Mouse (Mus musculus) lung, embryonic 16.5 days (tissue): ENCODE measurements around the gene Pde4c. TPM values are rescaled to one million over a fixed set of nuclear protein-coding genes. Genes with fewer than 3 reads are reported as not detected.

Experiments used
- ATAC-seq: fragments of 200-750 bp; cut with Nextera tagmentation; 2 replicates; pipeline ENCODE4 v1.8.0; 2017; ENCODE audit warnings: low read depth, mild to moderate bottlenecking, moderate library complexity
- H3K27ac ChIP-seq: fragments of 300-500 bp; sonication (generic); 2 replicates; pipeline ENCODE4 v1.5.1; 2014; ENCODE audit warnings: mild to moderate bottlenecking, control low read depth, low read length
- H3K27me3 ChIP-seq: fragments of 300-500 bp; sonication (generic); 2 replicates; pipeline ENCODE4 v1.6.1; 2014; ENCODE audit warnings: low read depth, low read length, mixed read lengths; ENCODE audit not compliant: control insufficient read depth, insufficient read depth
- H3K36me3 ChIP-seq: fragments of 300-500 bp; sonication (generic); 2 replicates; pipeline ENCODE4 v1.6.1; 2014; ENCODE audit warnings: low read length; ENCODE audit not compliant: control insufficient read depth, insufficient read depth
- H3K4me1 ChIP-seq: fragments of 300-500 bp; sonication (generic); replicated peaks from 2 replicates; pipeline ENCODE4 v1.6.1; 2014; ENCODE audit warnings: low read length, mixed read lengths; ENCODE audit not compliant: control insufficient read depth, insufficient read depth
- H3K4me2 ChIP-seq: fragments of 300-500 bp; sonication (generic); 2 replicates; pipeline ENCODE4 v1.6.1; 2014; ENCODE audit warnings: low read depth, low read length, control low read depth
- H3K4me3 ChIP-seq: fragments of 300-500 bp; sonication (generic); 2 replicates; pipeline ENCODE4 v1.5.1; 2014; ENCODE audit warnings: mild to moderate bottlenecking, low read length, control low read depth
- H3K9ac ChIP-seq: fragments of 300-500 bp; sonication (generic); 2 replicates; pipeline ENCODE4 v1.6.1; 2014; ENCODE audit warnings: low read length, control low read depth
- H3K9me3 ChIP-seq: fragments of 300-500 bp; sonication (generic); 2 replicates; pipeline ENCODE4 v1.6.1; 2016; ENCODE audit warnings: low read length; ENCODE audit not compliant: control insufficient read depth
- WGBS: fragments of 180-500 bp; shearing (Covaris S2); extraction: QIAGEN DNeasy Blood & Tissue Kit; methylation state at CpG from one replicate; pipeline ENCODE4 v1.1.7; 2014; 5-methylcytosine and 5-hydroxymethylcytosine counted together
- polyA plus RNA-seq: library from polyadenylated mRNA; unstranded; fragments of >200 nt; fragmentation: Nextera tagmentation; extraction: Ambion mirVana; gene quantifications from 2 replicates; pipeline ENCODE4 v1.2.1, GENCODE M21; 2015

Gene Pde4c
- polyA plus RNA-seq, 1 experiment from 2014 or later: 0.10 TPM

DNA sequence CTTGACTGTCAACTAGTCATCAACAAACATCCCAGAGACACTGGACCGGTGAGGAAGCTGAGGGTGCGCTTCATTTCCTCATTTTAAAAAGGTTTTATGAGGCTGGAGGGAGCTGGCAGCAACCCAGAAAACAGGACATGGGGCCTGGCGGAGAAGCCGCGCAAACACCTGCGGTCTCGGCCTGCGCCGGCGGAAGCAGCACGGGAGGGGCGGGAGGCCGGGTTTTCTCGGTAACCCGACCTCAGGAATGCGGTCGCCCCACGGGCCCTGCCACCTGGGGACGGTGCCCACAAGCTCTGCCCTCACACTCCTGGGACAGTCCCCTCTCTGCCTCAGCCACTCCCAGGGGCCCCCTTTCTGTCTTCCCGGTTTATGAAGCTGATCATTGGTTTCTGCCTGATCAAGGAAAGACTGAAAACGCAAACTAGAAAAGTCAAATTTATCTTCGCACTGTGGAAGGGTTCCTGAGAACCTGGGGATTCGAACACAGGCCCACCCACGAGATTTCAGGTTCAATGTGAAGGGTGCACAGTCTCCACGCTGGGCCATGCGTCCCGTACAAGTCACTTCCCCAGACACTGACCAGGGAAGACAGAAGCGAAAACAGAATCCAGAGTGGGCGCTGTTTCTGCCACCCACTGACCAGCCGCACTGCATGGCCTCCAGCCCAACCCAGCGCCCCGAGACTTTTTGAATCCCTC, 28.1 kb upstream of the Pde4c start:
- Histone ChIP-seq H3K4me3 (no peak overlapping the region), H3K9me3 (no peaks in the 10 kb centered on the region), H3K36me3 (no peaks in the 10 kb centered on the region), H3K27ac (peak overlapping the region; percentile 95), H3K4me2 (peak overlapping the region; percentile 3; the same call in 1 of the 2 replicates), H3K27me3 (no peaks in the 10 kb centered on the region), H3K4me1 (peaks cover 50% of the 10 kb centered on the region), H3K9ac (peak overlapping the region; percentile 65)
- 26% methylated on average over 32 of the region's 32 CpGs for WGBS
- no peak for ATAC-seq

GRCm38 (mm10) chr8:70696019-70696885, 27.3 kb upstream of the Pde4c start:
- peak; percentile 10 for ATAC-seq
- Histone ChIP-seq H3K27ac (peak overlapping the region; percentile 95), H3K36me3 (peaks cover 2% of the 10 kb centered on the region; the same call in 1 of the 2 replicates), H3K4me3 (peak overlapping the region; percentile 29), H3K27me3 (no peaks in the 10 kb centered on the region), H3K9ac (peak overlapping the region; percentile 65), H3K4me2 (peak overlapping the region; percentile 56), H3K9me3 (no peaks in the 10 kb centered on the region), H3K4me1 (peaks cover 52% of the 10 kb centered on the region)
- 3% methylated on average over 31 of the region's 31 CpGs for WGBS

GRCm38 (mm10) chr8:70696946-70697345, 26.6 kb upstream of the Pde4c start:
- ATAC-seq: no peak
- Histone ChIP-seq H3K9me3 (no peaks in the 10 kb centered on the region), H3K27me3 (no peaks in the 10 kb centered on the region), H3K4me1 (peaks cover 51% of the 10 kb centered on the region), H3K4me3 (peak overlapping the region; percentile 29), H3K36me3 (peaks cover 6% of the 10 kb centered on the region; the same call in 1 of the 2 replicates), H3K9ac (peak overlapping the region; percentile 65), H3K27ac (peak overlapping the region; percentile 95), H3K4me2 (peak overlapping the region; percentile 56)
- 41% methylated on average over 4 of the region's 4 CpGs for WGBS

DNA sequence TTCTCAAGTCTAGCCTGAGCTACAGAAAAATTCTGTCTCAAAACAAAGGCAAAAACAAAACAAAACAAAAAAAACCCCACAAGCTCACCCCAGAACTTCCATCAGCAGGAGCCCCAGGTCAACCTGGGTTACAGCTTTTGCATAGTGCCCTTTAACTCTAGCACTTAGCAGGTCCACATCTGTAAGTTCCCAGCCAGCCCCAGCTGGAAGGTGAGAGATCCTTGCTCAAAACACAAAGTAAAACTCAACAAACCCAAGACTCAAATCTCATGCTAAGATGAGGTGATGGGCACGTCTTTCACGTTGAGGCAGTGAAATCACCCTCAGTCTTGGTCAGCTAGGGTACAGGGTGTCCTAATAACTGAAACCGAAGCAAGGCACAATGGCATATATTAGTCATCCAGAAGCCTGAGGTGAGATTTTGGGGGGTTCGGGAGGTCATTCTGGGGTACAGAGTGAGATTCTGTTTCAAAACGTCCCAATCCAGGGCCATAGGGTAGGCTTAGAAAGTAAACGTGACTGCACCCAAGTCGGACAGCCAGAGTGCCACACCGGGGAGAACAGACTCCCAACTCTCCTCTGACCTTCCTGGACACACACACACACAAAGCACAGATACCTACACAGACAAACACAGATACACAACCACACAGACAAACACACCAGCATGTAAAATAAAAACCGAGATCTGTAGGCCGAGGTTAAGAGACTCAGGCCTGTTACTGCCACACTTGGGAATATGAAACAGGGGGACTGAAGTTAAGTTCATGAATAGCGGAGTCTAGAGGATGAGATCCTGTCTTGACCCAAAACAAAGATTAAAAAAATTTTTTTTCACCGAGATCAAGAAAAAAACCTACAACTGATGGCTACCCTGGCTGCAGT, 25.9 kb upstream of the Pde4c start:
- WGBS: 61% methylated on average over 12 of the region's 12 CpGs
- H3K4me2 ChIP-seq: peak overlapping the region; percentile 59
- peak overlapping the region; percentile 95 for H3K4me3 ChIP-seq
- H3K4me1 ChIP-seq: peaks cover 51% of the 10 kb centered on the region
- H3K36me3 ChIP-seq: peaks cover 6% of the 10 kb centered on the region; the same call in 1 of the 2 replicates
- H3K27ac ChIP-seq: peak overlapping the region; percentile 95
- H3K9ac ChIP-seq: peak overlapping the region; percentile 68
- ATAC-seq: no peak
- no peaks in the 10 kb centered on the region for H3K9me3 ChIP-seq
- H3K27me3 ChIP-seq: no peaks in the 10 kb centered on the region

GRCm38 (mm10) chr8:70698310-70699109, 25.0 kb upstream of the Pde4c start, which contains the start of gene Jund:
Jund (plus strand) TSS chr8:70698949.
- Histone ChIP-seq H3K9ac (peak within 1 kb of the TSS; percentile 99), H3K4me1 (peaks cover 50% of the 10 kb centered on the region)
- WGBS: under 1% methylated on average over 47 of the region's 69 CpGs

GRCm38 (mm10) chr8:70699116-70699833, 24.2 kb upstream of the Pde4c start:
- H3K4me1 ChIP-seq: peaks cover 46% of the 10 kb centered on the region
- under 1% methylated on average over 66 of the region's 89 CpGs for WGBS

More at GRCm38 (mm10) chr8:70698310-70699109, 25.0 kb upstream of the Pde4c start, which contains the start of gene Jund:
- Histone ChIP-seq H3K4me3 (peak within 1 kb of the TSS; percentile 95), H3K4me2 (peak within 1 kb of the TSS; percentile 82), H3K9me3 (no peaks in the 10 kb centered on the region), H3K36me3 (peaks cover 6% of the 10 kb centered on the region; the same call in 1 of the 2 replicates), H3K27ac (peak within 1 kb of the TSS; percentile 97), H3K27me3 (no peaks in the 10 kb centered on the region)
- ATAC-seq: peak; percentile 89

DNA sequence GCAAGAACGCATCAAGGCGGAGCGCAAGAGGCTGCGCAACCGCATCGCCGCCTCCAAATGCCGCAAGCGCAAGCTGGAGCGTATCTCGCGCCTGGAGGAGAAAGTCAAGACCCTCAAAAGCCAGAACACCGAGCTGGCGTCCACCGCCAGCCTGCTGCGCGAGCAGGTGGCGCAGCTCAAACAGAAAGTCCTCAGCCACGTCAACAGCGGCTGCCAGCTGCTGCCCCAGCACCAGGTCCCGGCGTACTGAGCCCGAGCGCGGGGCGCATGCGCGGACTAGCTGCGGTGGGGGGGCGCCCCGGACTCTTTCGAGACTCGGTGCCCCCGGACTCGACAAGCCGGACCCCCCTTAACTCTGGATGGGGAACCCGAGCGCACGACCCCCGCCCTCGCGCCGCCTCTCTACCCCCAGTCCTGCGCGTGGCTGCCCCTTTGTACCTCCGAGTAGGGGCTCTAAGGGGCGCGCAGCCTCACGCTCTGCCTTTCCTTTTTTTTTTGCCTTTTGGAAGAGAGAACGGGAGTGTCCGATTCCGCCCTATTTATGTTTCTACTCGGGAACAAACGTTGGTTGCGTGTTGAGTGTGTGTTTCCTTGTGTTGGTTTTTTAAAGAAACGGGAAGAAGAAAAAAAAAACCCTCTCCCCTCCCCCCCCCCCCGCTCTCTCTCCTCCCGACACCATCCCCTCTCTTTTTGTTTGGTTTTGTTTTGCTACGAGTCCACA, 23.5 kb upstream of the Pde4c start:
- under 1% methylated on average over 59 of the region's 59 CpGs for WGBS
- H3K4me3 ChIP-seq: peak overlapping the region; percentile 95
- no peaks in the 10 kb centered on the region for H3K9me3 ChIP-seq
- no peaks in the 10 kb centered on the region for H3K27me3 ChIP-seq
- H3K36me3 ChIP-seq: peaks cover 6% of the 10 kb centered on the region; the same call in 1 of the 2 replicates
- H3K9ac ChIP-seq: peak overlapping the region; percentile 99
- H3K4me2 ChIP-seq: peak overlapping the region; percentile 82
- peak; percentile 15; the same call in 1 of the 2 replicates for ATAC-seq
- peaks cover 46% of the 10 kb centered on the region for H3K4me1 ChIP-seq
- H3K27ac ChIP-seq: peak overlapping the region; percentile 97

More at GRCm38 (mm10) chr8:70699116-70699833, 24.2 kb upstream of the Pde4c start:
- H3K9me3 ChIP-seq: no peaks in the 10 kb centered on the region
- peak overlapping the region; percentile 99 for H3K9ac ChIP-seq
- H3K27ac ChIP-seq: peak overlapping the region; percentile 97
- ATAC-seq: peak; percentile 6; the same call in 1 of the 2 replicates
- peaks cover 6% of the 10 kb centered on the region; the same call in 1 of the 2 replicates for H3K36me3 ChIP-seq
- H3K4me2 ChIP-seq: peak overlapping the region; percentile 82
- peak overlapping the region; percentile 95 for H3K4me3 ChIP-seq
- no peaks in the 10 kb centered on the region for H3K27me3 ChIP-seq
